Mouse (Mus musculus) thymus, postnatal 14 days (tissue): ENCODE data around the gene Metap1.

Experiments
- DNase-seq: peaks from one replicate; pipeline ENCODE4 v3.0.0; 2021

Gene Metap1

GRCm38 (mm10) chr3:138448077-138448860 is 41.0 kb downstream of the Metap1 start:
- DNase-seq, result no peak

DNA sequence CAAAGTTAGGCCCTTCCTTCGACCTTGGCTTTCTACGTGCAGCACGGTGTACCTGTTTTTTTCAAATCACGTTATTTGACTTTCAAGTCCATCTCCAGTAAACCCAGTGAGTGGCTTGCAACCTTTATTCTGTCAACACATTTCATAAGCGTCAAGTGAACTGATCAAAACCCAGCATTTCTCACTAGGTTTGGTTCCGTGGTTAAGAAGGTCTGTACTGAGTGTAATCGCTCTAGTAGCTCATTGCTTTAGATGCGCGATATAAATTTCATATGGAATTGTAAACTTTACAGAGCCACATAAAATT is 45.9 kb downstream of the Metap1 start:
- DNase-seq, result no peak

DNA sequence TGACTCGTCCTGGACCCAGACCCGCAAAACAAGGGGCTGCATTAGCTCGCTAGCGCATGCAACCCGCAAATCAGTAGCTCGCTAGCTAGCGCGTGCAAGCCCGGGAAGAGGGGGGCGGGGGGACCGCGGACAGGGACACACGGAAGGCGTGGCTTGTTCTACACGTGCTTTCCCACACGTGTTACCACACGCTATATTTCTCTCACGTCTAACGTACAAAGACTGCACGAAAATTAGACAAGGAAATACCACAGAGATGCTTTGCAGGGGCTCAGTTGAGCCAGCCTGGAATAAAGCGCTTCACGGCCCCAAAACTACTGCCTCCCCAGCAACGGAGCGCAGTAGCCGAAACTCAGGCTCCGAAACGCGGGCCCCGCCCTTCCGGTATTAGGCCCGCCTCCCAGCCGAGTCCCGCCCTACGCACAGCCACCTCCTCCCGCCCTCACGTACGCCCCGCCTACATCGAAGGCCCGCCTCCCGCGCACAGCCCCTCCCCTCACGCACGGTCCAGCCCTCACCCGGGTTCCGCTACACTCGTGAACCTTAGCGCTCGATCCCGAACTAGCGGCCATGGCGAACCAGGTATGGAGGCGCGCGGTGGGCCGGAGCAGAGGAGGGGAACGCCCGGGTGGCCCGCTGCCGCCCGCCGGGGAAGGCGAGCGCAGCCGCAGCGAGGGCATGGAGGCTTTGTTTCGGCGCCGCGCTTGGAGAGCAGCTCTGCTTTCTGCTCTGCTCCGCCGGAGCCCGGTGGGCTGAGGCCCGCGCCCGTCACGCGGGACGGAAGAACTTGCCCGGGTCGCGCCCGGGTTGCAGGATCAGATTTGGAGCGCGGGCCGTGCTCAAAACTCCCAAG is 46.5 kb downstream of the Metap1 start, which contains the start of gene Adh5:
Adh5 (plus strand) TSS at position 482 of the 853 bp plus-strand sequence.
- peak; percentile 95 for DNase-seq

DNA sequence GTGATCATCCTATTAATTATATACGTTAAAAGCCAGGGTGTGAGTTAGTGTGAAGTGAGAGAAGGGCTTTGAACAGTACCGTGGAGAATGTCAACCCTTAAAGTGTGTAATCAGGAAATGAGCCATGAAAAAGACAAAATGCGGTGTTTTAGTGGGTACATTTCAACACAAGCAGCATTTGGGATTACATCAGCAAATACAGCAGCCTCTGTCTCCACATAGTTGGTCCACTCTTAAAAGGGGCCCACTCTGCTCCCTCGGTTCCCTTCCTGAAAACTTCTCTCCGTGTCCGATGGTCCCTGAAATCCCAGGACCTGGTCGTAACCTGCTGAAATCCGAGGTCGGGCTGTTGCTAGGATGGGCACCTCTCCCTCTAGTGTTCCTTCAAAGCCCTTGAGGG is 47.1 kb downstream of the Metap1 start:
- DNase-seq, result no peak

GRCm38 (mm10) chr3:138438716-138439115 is 50.6 kb downstream of the Metap1 start:
- no peak for DNase-seq

DNA sequence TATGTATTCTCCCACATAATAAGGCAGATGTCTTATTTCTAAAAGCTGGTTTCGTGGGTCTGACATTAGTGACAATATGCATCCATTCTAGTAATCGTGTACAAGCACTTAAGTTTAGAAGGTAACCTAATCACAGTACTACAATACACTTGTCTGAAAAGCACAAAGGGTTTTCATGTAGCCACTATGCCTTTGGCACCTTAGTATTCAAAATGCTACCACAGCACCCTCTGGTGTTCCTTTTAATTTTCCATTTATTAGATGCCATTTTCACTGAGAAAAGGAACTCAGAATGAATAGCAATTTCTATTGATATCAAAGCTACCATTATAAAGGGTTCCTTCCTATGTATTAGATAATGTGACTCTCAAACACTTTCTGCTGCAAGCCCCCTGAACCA is 57.5 kb downstream of the Metap1 start:
- DNase-seq, result no peak

GRCm38 (mm10) chr3:138430360-138430976 is 58.8 kb downstream of the Metap1 start:
- no peak for DNase-seq

- no peak for DNase-seq
Measured at GRCm38 (mm10) chr3:138424247-138424646, 65.1 kb downstream of the Metap1 start.

- DNase-seq, result no peak
Measured at GRCm38 (mm10) chr3:138423664-138424063, 65.7 kb downstream of the Metap1 start.

DNA sequence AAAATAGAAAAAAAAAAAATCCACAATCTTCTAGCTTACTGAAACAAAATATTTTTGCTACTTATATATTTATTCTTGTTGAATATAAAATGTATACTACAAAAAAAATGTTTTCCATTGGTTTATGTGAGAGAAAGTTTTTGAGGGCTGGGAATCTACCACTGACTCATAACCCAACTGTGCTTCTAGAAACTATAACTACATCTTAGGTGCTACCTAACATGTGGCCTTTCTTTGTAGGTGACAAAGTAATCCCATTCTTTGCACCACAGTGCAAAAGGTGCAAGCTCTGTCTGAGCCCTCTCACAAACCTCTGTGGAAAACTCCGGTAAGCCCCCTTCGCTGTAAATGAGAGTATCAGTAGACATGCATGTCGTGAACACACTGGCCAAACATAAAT is 68.9 kb downstream of the Metap1 start:
- DNase-seq, result no peak

- no peak for DNase-seq
Measured at GRCm38 (mm10) chr3:138419369-138419768, 69.9 kb downstream of the Metap1 start.

DNA sequence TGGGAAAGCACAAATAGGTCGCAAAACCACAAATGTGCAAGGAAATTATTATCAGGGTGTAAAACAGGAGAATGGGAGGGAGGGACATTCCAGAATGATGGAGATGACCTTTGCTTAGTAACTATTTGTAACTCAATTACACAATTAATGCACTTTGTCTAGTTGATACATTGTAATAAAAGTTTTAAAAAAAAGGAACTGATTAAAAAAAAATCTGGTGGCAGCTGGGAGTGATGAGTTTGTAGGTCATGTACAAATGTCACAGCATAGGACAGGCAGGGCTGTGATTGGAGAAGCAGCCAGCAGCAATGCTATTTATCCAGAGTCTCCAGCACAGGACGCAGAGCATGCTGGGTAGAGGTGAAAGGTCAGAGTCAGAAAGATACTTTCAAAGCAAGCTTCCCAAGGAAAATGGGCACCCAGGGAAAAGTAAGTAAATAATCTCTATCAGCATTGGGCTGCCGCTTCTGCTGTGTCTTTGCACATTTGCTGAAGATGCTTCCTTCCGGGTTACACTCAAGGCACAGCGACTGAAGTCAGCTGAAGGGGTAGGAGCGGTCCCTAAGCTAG is 74.1 kb downstream of the Metap1 start, which contains the start of gene Adh4:
Adh4 (plus strand) TSS at position 346 of the 570 bp plus-strand sequence.
- DNase-seq, result no peak

DNA sequence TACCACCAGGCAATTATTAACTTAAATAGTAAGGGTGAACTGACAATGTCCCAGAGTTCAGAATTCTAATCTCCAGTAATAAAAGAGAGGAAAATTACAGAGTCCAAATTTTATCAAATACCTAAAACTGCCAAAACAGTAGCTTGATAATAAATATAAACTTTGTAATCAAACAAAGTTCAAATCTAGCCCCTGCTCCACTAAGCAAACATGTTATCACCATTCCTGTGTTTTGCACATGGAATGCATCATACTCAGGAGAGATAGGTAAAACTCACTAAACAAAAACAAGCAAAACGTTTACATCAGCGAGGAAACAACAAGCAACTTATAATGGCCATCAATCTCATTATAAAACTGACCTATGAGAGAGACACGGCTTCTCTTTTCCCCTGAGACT is 79.1 kb downstream of the Metap1 start:
- DNase-seq, result no peak

DNA sequence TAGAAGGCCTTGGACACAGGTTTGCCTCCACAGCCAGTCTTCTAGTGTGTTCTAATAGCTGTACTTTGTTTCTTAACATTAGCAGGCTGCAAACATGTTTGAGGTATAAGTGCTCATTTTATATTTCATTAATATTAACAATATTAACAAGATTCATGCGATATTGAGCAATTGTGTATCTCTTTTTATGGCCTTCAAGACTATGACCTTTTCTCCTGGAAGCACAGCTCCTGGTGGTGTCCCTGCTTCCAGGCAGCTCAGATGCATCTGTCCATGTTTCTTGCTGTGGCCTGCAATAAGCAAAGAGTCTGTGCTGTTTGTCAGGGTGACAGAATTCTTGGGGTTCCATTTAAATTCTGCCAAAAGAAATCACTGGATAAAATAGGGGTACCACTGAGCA is 79.7 kb downstream of the Metap1 start:
- DNase-seq, result no peak
